Mouse (Mus musculus) neural tube, embryonic 12.5 days (tissue): ENCODE data around the gene Arfrp1. TPM values are rescaled to one million over a fixed set of nuclear protein-coding genes. Genes with fewer than 3 reads are reported as not detected.

Experiments used
- ATAC-seq: fragments of 200-750 bp; cut with Nextera tagmentation; 2 replicates; pipeline ENCODE4 v1.8.0; 2017; ENCODE audit warnings: low read depth, mild to moderate bottlenecking, moderate TSS enrichment, moderate library complexity; ENCODE audit not compliant: low FRiP score
- H3K27ac ChIP-seq: fragments of 300-500 bp; sonication (generic); 2 replicates; pipeline ENCODE4 v1.5.1; 2016
- H3K27me3 ChIP-seq: fragments of 300-500 bp; sonication (generic); replicated peaks from 2 replicates; pipeline ENCODE4 v1.6.1; 2016; ENCODE audit warnings: mild to moderate bottlenecking
- H3K36me3 ChIP-seq: fragments of 300-500 bp; sonication (generic); 2 replicates; pipeline ENCODE4 v1.6.1; 2016; ENCODE audit warnings: mild to moderate bottlenecking
- H3K4me1 ChIP-seq: fragments of 300-500 bp; sonication (generic); 2 replicates; pipeline ENCODE4 v1.6.1; 2016
- H3K4me2 ChIP-seq: fragments of 300-500 bp; sonication (generic); replicated peaks from 2 replicates; pipeline ENCODE4 v1.6.1; 2016; ENCODE audit warnings: mild to moderate bottlenecking
- H3K4me3 ChIP-seq: fragments of 300-500 bp; sonication (generic); 2 replicates; pipeline ENCODE4 v1.5.1; 2016
- H3K9ac ChIP-seq: fragments of 300-500 bp; sonication (generic); 2 replicates; pipeline ENCODE4 v1.6.1; 2016; ENCODE audit warnings: mild to moderate bottlenecking
- H3K9me3 ChIP-seq: fragments of 300-500 bp; sonication (generic); 2 replicates; pipeline ENCODE4 v1.6.1; 2016; ENCODE audit warnings: mild to moderate bottlenecking
- WGBS: fragments of 180-500 bp; shearing (Covaris S2); methylation state at CpG from one replicate; pipeline ENCODE4 v1.1.7; 2016; 5-methylcytosine and 5-hydroxymethylcytosine counted together
- polyA plus RNA-seq: library from polyadenylated mRNA; unstranded; fragments of >200 nt; fragmentation: Nextera tagmentation; extraction: Ambion mirVana; gene quantifications from 2 replicates; pipeline ENCODE4 v1.2.1, GENCODE M21; 2016

The Arfrp1 gene
- polyA plus RNA-seq, 1 experiment from 2014 or later = 82.7 TPM

DNA sequence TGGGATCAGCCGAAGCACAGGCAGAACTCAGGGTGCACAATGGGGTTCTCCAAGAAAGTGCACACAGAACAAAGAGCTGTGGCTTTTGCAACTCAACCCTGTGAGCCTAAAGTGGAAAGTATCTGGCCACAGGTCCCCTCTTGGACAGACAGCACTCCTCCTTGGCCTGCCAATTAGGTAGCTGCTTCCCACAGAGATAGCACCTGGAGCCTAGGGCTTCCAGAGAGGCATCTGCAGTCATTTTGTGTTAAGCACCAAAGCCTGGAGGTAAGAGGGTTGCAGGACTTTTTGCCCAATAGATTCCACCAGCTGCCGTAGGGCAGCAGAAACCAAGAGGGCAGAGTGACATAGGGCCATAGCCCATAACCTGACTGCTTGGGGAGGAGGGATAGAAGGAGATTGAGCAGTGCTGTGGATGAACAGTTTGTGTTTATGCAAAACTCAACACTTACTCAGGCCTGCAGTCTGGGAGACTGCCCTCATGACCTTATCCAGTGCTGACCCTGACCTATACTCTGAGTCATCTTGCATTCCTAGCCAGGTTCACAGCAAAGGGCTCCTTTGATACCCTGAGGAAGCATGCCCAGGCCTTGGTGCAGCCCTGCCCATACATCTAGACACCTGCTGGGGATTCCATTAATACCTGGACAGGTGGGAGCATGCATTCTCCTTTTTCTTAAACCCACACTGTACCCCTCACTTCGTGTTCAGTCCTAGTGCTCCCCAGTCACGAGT is 25.1 kb upstream of the Arfrp1 start:
- H3K4me2 ChIP-seq = no peak overlapping the region
- no peak for ATAC-seq
- H3K27me3 ChIP-seq = no peaks in the 10 kb centered on the region
- no peak overlapping the region for H3K4me3 ChIP-seq
- no peaks in the 10 kb centered on the region for H3K4me1 ChIP-seq
- 82% methylated on average over 4 of the region's 4 CpGs for WGBS
- H3K36me3 ChIP-seq = peaks cover 49% of the 10 kb centered on the region
- no peaks in the 10 kb centered on the region for H3K9me3 ChIP-seq
- no peak overlapping the region for H3K9ac ChIP-seq
- no peak overlapping the region for H3K27ac ChIP-seq

DNA sequence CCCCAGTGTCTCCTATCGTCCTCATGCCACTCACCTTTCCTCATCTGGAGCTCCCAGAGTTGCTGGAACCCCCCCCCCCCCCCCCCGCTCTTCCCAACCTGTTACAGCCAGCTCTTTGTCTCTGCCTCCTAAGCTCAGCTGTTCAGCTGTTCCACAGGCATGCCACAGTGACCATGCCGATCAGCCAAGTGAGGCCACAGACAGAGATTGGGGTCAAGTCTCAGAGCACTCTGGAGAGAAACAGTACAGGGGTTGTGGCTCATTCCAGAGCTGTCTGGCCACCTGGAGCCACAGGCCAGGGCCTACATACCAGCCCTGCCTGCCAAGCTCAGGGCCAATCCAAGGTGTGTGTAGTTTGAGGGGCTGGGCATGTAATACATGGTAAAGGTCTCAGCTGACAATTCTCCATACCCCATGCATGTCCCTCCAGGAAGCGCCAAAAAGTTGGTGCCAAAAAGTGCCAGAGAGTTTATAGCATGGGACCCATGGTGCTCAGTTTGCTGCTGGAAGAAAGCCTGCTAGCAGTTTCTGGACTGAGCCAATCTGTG is 21.5 kb upstream of the Arfrp1 start:
- Histone ChIP-seq H3K27ac (no peak overlapping the region), H3K4me3 (no peak overlapping the region), H3K4me1 (no peaks in the 10 kb centered on the region), H3K9ac (no peak overlapping the region), H3K36me3 (peaks cover 72% of the 10 kb centered on the region), H3K4me2 (no peak overlapping the region), H3K27me3 (no peaks in the 10 kb centered on the region), H3K9me3 (no peaks in the 10 kb centered on the region)
- WGBS = 86% methylated on average over 4 of the region's 4 CpGs
- ATAC-seq = no peak

DNA sequence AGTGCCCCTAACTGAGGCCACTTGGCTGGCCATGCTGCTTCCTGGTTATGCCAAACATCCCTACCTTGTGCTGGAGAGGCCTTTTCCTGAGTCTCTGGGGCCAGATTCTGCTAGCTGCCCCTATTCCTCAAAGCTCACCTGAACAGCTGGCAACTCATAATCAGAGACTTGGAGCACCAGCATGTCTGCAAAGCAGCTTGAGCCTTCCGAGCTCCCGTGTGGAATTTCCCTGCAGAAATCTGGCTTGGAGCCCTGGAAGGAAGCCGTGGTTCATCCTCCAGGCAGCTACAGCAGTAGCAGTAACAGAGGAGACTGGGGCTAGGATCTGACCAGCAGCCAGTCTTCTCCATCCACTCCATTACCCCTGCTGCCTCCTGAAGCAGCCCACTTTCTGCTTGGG is 20.7 kb upstream of the Arfrp1 start:
- WGBS = 97% methylated on average over 3 of the region's 3 CpGs
- H3K4me3 ChIP-seq = no peak overlapping the region
- peaks cover 72% of the 10 kb centered on the region for H3K36me3 ChIP-seq

GRCm38 (mm10) chr2:181384919-181385391 is 19.8 kb upstream of the Arfrp1 start:
- ATAC-seq = no peak
- H3K27ac ChIP-seq = no peak overlapping the region
- no peak overlapping the region for H3K9ac ChIP-seq
- 96% methylated on average over 4 of the region's 4 CpGs for WGBS
- H3K4me2 ChIP-seq = no peak overlapping the region
- H3K4me3 ChIP-seq = no peak overlapping the region
- no peaks in the 10 kb centered on the region for H3K4me1 ChIP-seq
- no peaks in the 10 kb centered on the region for H3K9me3 ChIP-seq
- H3K36me3 ChIP-seq = peaks cover 72% of the 10 kb centered on the region
- no peaks in the 10 kb centered on the region for H3K27me3 ChIP-seq

More for the DNA sequence above, 20.7 kb upstream of the Arfrp1 start:
- Histone ChIP-seq H3K27me3 (no peaks in the 10 kb centered on the region), H3K9me3 (no peaks in the 10 kb centered on the region), H3K4me2 (no peak overlapping the region), H3K27ac (no peak overlapping the region), H3K4me1 (no peaks in the 10 kb centered on the region), H3K9ac (no peak overlapping the region)
- no peak for ATAC-seq

- Histone ChIP-seq H3K27ac (no peak overlapping the region), H3K4me1 (no peaks in the 10 kb centered on the region), H3K4me3 (no peak overlapping the region), H3K36me3 (peaks cover 74% of the 10 kb centered on the region), H3K27me3 (no peaks in the 10 kb centered on the region), H3K4me2 (no peak overlapping the region), H3K9ac (no peak overlapping the region), H3K9me3 (no peaks in the 10 kb centered on the region)
- no peak for ATAC-seq
- WGBS = 88% methylated on average over 7 of the region's 7 CpGs
These were observed 19.3 kb upstream of the Arfrp1 start for GRCm38 (mm10) chr2:181384463-181384862.

DNA sequence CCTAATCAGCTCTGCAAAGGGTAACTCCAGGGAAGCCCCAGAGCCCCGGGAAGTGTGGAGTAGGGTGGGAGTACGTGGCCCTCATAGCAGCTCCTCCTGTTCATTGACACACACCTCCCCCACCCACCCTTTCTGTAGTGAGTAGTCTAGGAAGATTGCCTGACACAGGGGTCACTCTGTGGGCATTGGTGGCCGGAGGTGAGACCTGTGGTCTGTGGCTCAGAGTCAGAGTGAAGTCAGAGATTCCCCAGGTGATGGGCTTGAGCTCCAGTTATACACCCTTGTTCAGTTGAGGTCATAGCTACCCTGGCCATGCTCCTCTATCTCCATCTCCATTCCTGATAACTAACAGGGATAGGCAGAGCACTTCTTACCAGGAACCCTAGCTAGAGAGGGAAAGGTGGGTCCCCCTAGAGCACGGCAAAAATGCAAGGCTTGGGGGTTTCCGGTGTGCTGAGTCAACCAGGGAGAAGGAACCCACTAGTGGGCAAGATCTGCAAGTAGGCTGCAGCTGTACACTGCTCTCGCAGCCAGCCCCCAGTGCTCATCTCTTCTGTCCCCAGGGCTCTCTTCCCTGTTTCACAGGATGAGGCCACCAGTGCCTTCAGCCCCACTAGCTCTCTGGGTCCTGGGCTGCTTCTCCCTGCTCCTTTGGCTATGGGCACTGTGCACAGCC is 16.6 kb upstream of the Arfrp1 start:
- no peak overlapping the region for H3K27ac ChIP-seq
- H3K36me3 ChIP-seq = peaks cover 83% of the 10 kb centered on the region
- no peaks in the 10 kb centered on the region for H3K27me3 ChIP-seq
- no peak overlapping the region for H3K4me3 ChIP-seq
- H3K9ac ChIP-seq = no peak overlapping the region
- H3K9me3 ChIP-seq = no peaks in the 10 kb centered on the region
- 96% methylated on average over 6 of the region's 6 CpGs for WGBS
- no peak for ATAC-seq
- no peaks in the 10 kb centered on the region for H3K4me1 ChIP-seq
- no peak overlapping the region for H3K4me2 ChIP-seq

- Histone ChIP-seq H3K4me3 (no peak overlapping the region), H3K4me1 (no peaks in the 10 kb centered on the region), H3K36me3 (peaks cover 77% of the 10 kb centered on the region), H3K27ac (no peak overlapping the region), H3K27me3 (no peaks in the 10 kb centered on the region), H3K9me3 (no peaks in the 10 kb centered on the region), H3K4me2 (no peak overlapping the region), H3K9ac (no peak overlapping the region)
- WGBS = 94% methylated on average over 5 of the region's 5 CpGs
- no peak for ATAC-seq
These were observed 15.9 kb upstream of the Arfrp1 start for GRCm38 (mm10) chr2:181381107-181381506.

- H3K4me1 ChIP-seq = no peaks in the 10 kb centered on the region
- H3K36me3 ChIP-seq = peaks cover 70% of the 10 kb centered on the region
- no peaks in the 10 kb centered on the region for H3K27me3 ChIP-seq
- H3K4me2 ChIP-seq = no peak overlapping the region
- H3K27ac ChIP-seq = no peak overlapping the region
- H3K9me3 ChIP-seq = no peaks in the 10 kb centered on the region
- H3K9ac ChIP-seq = no peak overlapping the region
- ATAC-seq = no peak
- no peak overlapping the region for H3K4me3 ChIP-seq
- 90% methylated on average over 5 of the region's 5 CpGs for WGBS
These were observed 15.0 kb upstream of the Arfrp1 start for GRCm38 (mm10) chr2:181380251-181380650.

DNA sequence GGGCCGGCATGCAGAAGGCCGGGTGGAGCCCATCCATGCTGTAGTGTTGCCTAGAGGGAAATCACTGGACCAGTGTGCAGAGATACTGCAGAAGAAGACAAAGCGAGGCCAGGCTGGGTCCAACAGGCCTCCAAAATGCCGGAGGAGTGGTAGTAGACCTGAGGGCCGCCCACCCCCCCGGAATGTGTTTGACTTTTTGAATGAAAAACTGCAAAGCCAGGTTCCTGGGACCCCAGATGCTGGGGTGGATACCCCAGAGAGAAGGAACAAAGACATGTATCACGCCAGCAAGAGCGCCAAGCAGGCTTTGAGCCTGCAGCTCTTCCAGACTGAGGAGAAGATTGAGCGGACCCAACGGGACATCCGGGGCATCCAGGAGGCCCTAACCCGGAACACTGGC is 14.6 kb upstream of the Arfrp1 start, which contains the start of gene Lime1:
TSS of gene Lime1 (plus strand) at position 301 of the 400 bp plus-strand sequence.
- Histone ChIP-seq H3K9ac (no peak within 1 kb of the TSS), H3K4me2 (no peak within 1 kb of the TSS), H3K27me3 (no peaks in the 10 kb centered on the region), H3K4me1 (no peaks in the 10 kb centered on the region), H3K27ac (no peak within 1 kb of the TSS), H3K4me3 (no peak within 1 kb of the TSS), H3K36me3 (peaks cover 66% of the 10 kb centered on the region), H3K9me3 (no peaks in the 10 kb centered on the region)
- ATAC-seq = no peak
- 93% methylated on average over 12 of the region's 12 CpGs for WGBS

DNA sequence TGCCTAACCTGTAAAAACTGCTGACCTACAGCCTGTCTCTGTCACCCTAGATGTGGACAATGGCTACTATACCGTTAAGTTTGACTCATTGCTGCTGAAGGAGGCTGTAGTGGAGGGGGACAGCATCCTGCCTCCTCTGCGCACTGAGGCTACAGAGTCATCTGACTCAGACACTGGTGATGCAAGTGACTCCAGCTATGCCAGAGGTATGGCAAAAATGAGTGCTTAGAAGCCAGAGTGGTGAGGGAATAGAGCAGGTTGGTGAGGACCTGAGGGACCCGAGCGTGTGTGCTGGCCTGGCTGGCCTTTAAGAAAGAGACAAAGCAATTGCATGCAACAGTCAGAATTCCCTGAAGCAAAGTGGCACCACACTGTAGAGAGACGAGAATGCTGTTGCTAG is 13.5 kb upstream of the Arfrp1 start:
- Histone ChIP-seq H3K4me1 (no peaks in the 10 kb centered on the region), H3K9ac (no peak overlapping the region), H3K4me3 (no peak overlapping the region), H3K27me3 (no peaks in the 10 kb centered on the region), H3K4me2 (no peak overlapping the region), H3K27ac (no peak overlapping the region), H3K36me3 (peaks cover 56% of the 10 kb centered on the region), H3K9me3 (no peaks in the 10 kb centered on the region)
- WGBS = 92% methylated on average over 5 of the region's 5 CpGs
- no peak for ATAC-seq

DNA sequence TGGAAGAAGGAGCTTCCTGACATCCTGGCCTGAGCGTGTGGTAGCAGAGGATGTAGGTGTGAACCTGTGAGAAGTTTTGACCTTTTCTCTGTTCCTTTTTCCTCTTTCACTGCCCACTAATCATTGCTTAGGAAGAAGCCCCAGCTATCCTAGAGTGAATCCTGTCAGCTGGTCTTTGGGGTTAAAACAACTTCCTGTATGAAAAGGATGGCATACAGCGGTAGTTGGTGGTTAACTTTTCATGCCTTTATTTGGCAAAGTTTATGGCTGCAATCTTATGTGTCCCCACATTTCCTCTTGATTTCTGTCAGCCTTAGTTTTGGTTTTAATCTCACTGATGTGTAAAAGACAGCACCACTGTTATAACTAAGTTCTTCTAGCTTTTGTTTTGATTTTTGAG is 12.0 kb upstream of the Arfrp1 start:
- Histone ChIP-seq H3K4me1 (no peaks in the 10 kb centered on the region), H3K9me3 (no peaks in the 10 kb centered on the region), H3K27ac (no peak overlapping the region), H3K9ac (no peak overlapping the region), H3K36me3 (peaks cover 42% of the 10 kb centered on the region), H3K4me2 (no peak overlapping the region), H3K4me3 (no peak overlapping the region), H3K27me3 (no peaks in the 10 kb centered on the region)
- WGBS = 89% methylated on average over 2 of the region's 2 CpGs
- ATAC-seq = no peak

DNA sequence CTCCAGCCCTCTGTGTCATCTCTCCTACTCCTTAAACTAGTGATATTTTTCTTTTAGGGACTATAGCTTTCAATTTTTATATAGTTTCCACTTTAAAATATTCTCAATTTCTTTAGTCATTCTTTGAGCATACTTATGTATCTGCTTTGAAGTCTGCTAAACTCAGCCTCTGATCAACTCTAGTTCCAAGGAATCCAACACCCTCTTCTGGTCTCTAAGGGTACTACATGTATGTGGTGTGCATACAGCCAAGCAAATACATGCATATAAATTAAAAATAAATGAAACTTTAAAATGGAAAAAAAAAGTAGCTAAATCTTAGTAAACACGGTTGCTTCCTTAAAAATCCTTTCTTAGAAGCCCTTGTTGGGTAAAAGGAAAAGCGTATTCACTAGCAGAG is 10.6 kb upstream of the Arfrp1 start:
- ATAC-seq = no peak
- Histone ChIP-seq H3K4me3 (no peak overlapping the region), H3K9me3 (no peaks in the 10 kb centered on the region), H3K4me2 (no peak overlapping the region), H3K27me3 (no peaks in the 10 kb centered on the region), H3K9ac (no peak overlapping the region), H3K36me3 (peaks cover 27% of the 10 kb centered on the region), H3K4me1 (no peaks in the 10 kb centered on the region), H3K27ac (no peak overlapping the region)
- WGBS = 90% methylated on average over 2 of the region's 2 CpGs
